Mouse (Mus musculus): ENCODE results near the gene Mmd. TPM values are rescaled to one million over a fixed set of nuclear protein-coding genes. Genes with fewer than 3 reads are reported as not detected.
A peak's percentile ranks its signal among the peaks of the same experiment; 100 is the strongest.

Mmd gene
- polyA plus RNA-seq, 1 experiment, result 21.2 TPM

GRCm38 (mm10) chr11:90255687-90256086 is 6.4 kb downstream of the Mmd start:
- Histone ChIP-seq H3K27me3 (ENCODE audit: control insufficient read depth, insufficient read depth, low read length) (no peaks in the 10 kb centered on the region), H3K27ac (ENCODE audit: insufficient read depth, low read depth, low read length) (no peak overlapping the region), H3K36me3 (ENCODE audit: control insufficient read depth, insufficient read depth, low read length) (peaks cover 18% of the 10 kb centered on the region), H3K4me3 (ENCODE audit: low read depth, low read length) (no peak overlapping the region), H3K4me1 (ENCODE audit: control insufficient read depth, insufficient read depth, insufficient read length, low read length) (peaks cover 23% of the 10 kb centered on the region)
- 77% methylated on average over 6 of the region's 6 CpGs for WGBS
- no peak for TF ChIP-seq CTCF (IDR thresholded peaks at IDR 0.05; ENCODE audit: extremely low read depth, insufficient read length, insufficient replicate concordance, low read depth, low read length)
- no peak for TF ChIP-seq POLR2A (IDR thresholded peaks at IDR 0.05; ENCODE audit: low read depth, low read length)

GRCm38 (mm10) chr11:90256833-90257525 is 7.7 kb downstream of the Mmd start:
- WGBS, result 22% methylated on average over 16 of the region's 16 CpGs
- Histone ChIP-seq H3K4me1 (ENCODE audit: control insufficient read depth, insufficient read depth, insufficient read length, low read length) (peaks cover 19% of the 10 kb centered on the region), H3K27me3 (ENCODE audit: control insufficient read depth, insufficient read depth, low read length) (no peaks in the 10 kb centered on the region), H3K4me3 (ENCODE audit: low read depth, low read length) (no peak overlapping the region), H3K36me3 (ENCODE audit: control insufficient read depth, insufficient read depth, low read length) (peaks cover 28% of the 10 kb centered on the region), H3K27ac (ENCODE audit: insufficient read depth, low read depth, low read length) (peak overlapping the region; percentile 38; the same call in 1 of the 2 replicates)
- TF ChIP-seq CTCF (IDR thresholded peaks at IDR 0.05; ENCODE audit: extremely low read depth, insufficient read length, insufficient replicate concordance, low read depth, low read length) (no peak), POLR2A (IDR thresholded peaks at IDR 0.05; ENCODE audit: low read depth, low read length) (no peak)

- Histone ChIP-seq H3K27ac (ENCODE audit: insufficient read depth, low read depth, low read length) (no peak overlapping the region), H3K36me3 (ENCODE audit: control insufficient read depth, insufficient read depth, low read length) (peaks cover 40% of the 10 kb centered on the region), H3K4me1 (ENCODE audit: control insufficient read depth, insufficient read depth, insufficient read length, low read length) (peaks cover 15% of the 10 kb centered on the region; the same call in 1 of the 2 replicates), H3K4me3 (ENCODE audit: low read depth, low read length) (no peak overlapping the region), H3K27me3 (ENCODE audit: control insufficient read depth, insufficient read depth, low read length) (no peaks in the 10 kb centered on the region)
- TF ChIP-seq CTCF (IDR thresholded peaks at IDR 0.05; ENCODE audit: extremely low read depth, insufficient read length, insufficient replicate concordance, low read depth, low read length) (no peak), POLR2A (IDR thresholded peaks at IDR 0.05; ENCODE audit: low read depth, low read length) (no peak)
- 47% methylated on average over 10 of the region's 10 CpGs for WGBS
These were observed 9.2 kb downstream of the Mmd start for GRCm38 (mm10) chr11:90258321-90258927.

- H3K27ac ChIP-seq (ENCODE audit: insufficient read depth, low read depth, low read length), result no peak overlapping the region
- no peak for TF ChIP-seq CTCF (IDR thresholded peaks at IDR 0.05; ENCODE audit: extremely low read depth, insufficient read length, insufficient replicate concordance, low read depth, low read length)
- TF ChIP-seq POLR2A (IDR thresholded peaks at IDR 0.05; ENCODE audit: low read depth, low read length), result no peak
- H3K4me3 ChIP-seq (ENCODE audit: low read depth, low read length), result no peak overlapping the region
- WGBS, result 17% methylated on average over 4 of the region's 4 CpGs
- peaks cover 15% of the 10 kb centered on the region; the same call in 1 of the 2 replicates for H3K4me1 ChIP-seq (ENCODE audit: control insufficient read depth, insufficient read depth, insufficient read length, low read length)
- H3K36me3 ChIP-seq (ENCODE audit: control insufficient read depth, insufficient read depth, low read length), result peaks cover 41% of the 10 kb centered on the region
- no peaks in the 10 kb centered on the region for H3K27me3 ChIP-seq (ENCODE audit: control insufficient read depth, insufficient read depth, low read length)
These were observed 9.8 kb downstream of the Mmd start for GRCm38 (mm10) chr11:90259071-90259470.

DNA sequence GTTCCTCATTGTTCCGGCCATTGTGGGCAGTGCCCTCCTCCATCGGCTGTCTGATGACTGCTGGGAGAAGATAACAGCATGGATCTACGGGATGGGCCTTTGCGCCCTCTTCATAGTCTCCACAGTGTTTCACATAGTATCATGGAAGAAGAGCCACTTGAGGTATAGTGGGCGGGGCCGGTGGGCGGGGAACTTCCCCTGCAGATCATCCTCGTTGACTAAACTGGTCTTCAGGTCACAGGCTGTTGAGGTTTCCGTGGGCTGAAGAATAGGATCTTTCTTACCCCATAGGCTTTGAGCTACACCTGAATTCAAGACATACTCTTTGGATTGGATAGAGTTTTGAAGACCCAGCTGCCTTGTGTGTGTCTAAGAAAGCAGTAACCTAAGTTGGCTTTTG is 10.6 kb downstream of the Mmd start:
- Histone ChIP-seq H3K4me3 (ENCODE audit: low read depth, low read length) (no peak overlapping the region), H3K27me3 (ENCODE audit: control insufficient read depth, insufficient read depth, low read length) (no peaks in the 10 kb centered on the region), H3K4me1 (ENCODE audit: control insufficient read depth, insufficient read depth, insufficient read length, low read length) (peaks cover 15% of the 10 kb centered on the region; the same call in 1 of the 2 replicates), H3K27ac (ENCODE audit: insufficient read depth, low read depth, low read length) (no peak overlapping the region), H3K36me3 (ENCODE audit: control insufficient read depth, insufficient read depth, low read length) (peaks cover 47% of the 10 kb centered on the region)
- no peak for TF ChIP-seq CTCF (IDR thresholded peaks at IDR 0.05; ENCODE audit: extremely low read depth, insufficient read length, insufficient replicate concordance, low read depth, low read length)
- TF ChIP-seq POLR2A (IDR thresholded peaks at IDR 0.05; ENCODE audit: low read depth, low read length), result no peak
- 76% methylated on average over 9 of the region's 9 CpGs for whole genome bisulfite sequencing

DNA sequence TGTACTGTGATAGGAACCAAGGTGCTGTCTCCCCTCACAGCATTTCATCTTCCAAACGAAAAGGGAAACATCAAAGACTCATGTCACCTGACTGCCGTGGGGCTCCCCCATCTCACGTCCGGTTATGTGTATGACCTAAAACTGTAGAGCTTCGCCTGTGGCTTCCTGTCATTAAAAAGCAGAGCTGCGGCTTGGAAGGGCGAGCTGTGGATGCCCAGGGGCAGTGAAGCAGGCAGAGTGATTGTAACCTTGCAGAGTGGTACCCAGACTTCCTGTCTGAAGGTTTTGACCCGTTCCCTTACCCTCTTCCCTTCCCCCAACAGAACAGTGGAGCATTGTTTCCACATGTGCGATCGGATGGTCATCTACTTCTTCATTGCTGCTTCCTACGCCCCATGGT is 14.9 kb downstream of the Mmd start:
- no peak for TF ChIP-seq CTCF (IDR thresholded peaks at IDR 0.05; ENCODE audit: extremely low read depth, insufficient read length, insufficient replicate concordance, low read depth, low read length)
- no peak for TF ChIP-seq POLR2A (IDR thresholded peaks at IDR 0.05; ENCODE audit: low read depth, low read length)
- H3K4me1 ChIP-seq (ENCODE audit: control insufficient read depth, insufficient read depth, insufficient read length, low read length), result peaks cover 8% of the 10 kb centered on the region
- H3K4me3 ChIP-seq (ENCODE audit: low read depth, low read length), result no peak overlapping the region
- WGBS, result 75% methylated on average over 11 of the region's 11 CpGs
- no peak overlapping the region for H3K27ac ChIP-seq (ENCODE audit: insufficient read depth, low read depth, low read length)
- no peaks in the 10 kb centered on the region for H3K27me3 ChIP-seq (ENCODE audit: control insufficient read depth, insufficient read depth, low read length)
- peaks cover 50% of the 10 kb centered on the region for H3K36me3 ChIP-seq (ENCODE audit: control insufficient read depth, insufficient read depth, low read length)

DNA sequence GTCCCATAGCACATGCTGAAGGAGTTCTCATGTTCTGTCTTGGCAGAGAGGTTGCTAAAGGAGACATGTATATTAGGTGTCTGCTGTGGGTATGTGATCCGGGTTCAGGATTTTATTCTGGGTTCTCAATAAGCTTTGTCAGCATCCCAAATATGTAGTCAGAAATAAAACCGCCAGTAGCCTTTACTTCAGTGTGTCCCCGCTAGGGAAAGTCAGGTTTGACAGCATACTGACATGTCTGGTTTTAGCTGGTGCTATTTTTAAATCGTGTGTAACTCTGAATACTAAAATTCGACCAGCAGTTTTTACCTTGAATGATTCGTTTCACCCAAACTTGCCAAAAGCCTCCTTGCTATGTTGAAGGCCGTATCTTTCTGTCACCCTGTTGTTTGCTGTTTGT is 16.3 kb downstream of the Mmd start:
- TF ChIP-seq POLR2A (IDR thresholded peaks at IDR 0.05; ENCODE audit: low read depth, low read length) (no peak), CTCF (IDR thresholded peaks at IDR 0.05; ENCODE audit: extremely low read depth, insufficient read length, insufficient replicate concordance, low read depth, low read length) (no peak)
- H3K4me3 ChIP-seq (ENCODE audit: low read depth, low read length), result no peak overlapping the region
- H3K27ac ChIP-seq (ENCODE audit: insufficient read depth, low read depth, low read length), result no peak overlapping the region
- no peaks in the 10 kb centered on the region for H3K27me3 ChIP-seq (ENCODE audit: control insufficient read depth, insufficient read depth, low read length)
- H3K4me1 ChIP-seq (ENCODE audit: control insufficient read depth, insufficient read depth, insufficient read length, low read length), result peaks cover 10% of the 10 kb centered on the region
- WGBS, result 85% methylated on average over 7 of the region's 7 CpGs
- H3K36me3 ChIP-seq (ENCODE audit: control insufficient read depth, insufficient read depth, low read length), result peaks cover 39% of the 10 kb centered on the region
